Mouse (Mus musculus): Measurements from ENCODE around the gene A630095N17Rik. TPM values are rescaled to one million over a fixed set of nuclear protein-coding genes. Genes with fewer than 3 reads are reported as not detected.

Gene A630095N17Rik
- total RNA-seq, 1 experiment: not detected

GRCm38 (mm10) chr1:75227653-75228052 lies 4.2 kb downstream of the A630095N17Rik start:
- H3K36me3 ChIP-seq (ENCODE audit: control insufficient read depth, insufficient read depth, low read length, poor library complexity, severe bottlenecking): no peaks in the 10 kb centered on the region
- no peaks in the 10 kb centered on the region for H3K9me3 ChIP-seq (ENCODE audit: control insufficient read depth, insufficient read depth, low read depth, low read length)
- no peak overlapping the region for H3K9ac ChIP-seq (ENCODE audit: insufficient read depth, low read depth, low read length, poor library complexity, severe bottlenecking)
- no peak overlapping the region for H3K4me3 ChIP-seq (ENCODE audit: insufficient read depth in 1 of 2, low read depth in 1 of 2, low read length in 2 of 2, poor library complexity in 1 of 2, severe bottlenecking in 1 of 2)
- TF ChIP-seq ZNF384 (IDR thresholded peaks at IDR 0.05; ENCODE audit: low read depth, low read length) (peak; percentile 98), HCFC1 (IDR thresholded peaks at IDR 0.05; ENCODE audit: borderline replicate concordance, insufficient read depth, low read length) (no peak)
- H3K4me1 ChIP-seq (ENCODE audit: control insufficient read depth in 2 of 2, insufficient read depth in 2 of 2, low read length in 2 of 2, poor library complexity in 1 of 2): peaks cover 2 to 27% of the 10 kb centered on the region in 2 experiments
- peak overlapping the region; percentile 55; the same call in 1 of the 2 replicates for H3K27ac ChIP-seq (ENCODE audit: insufficient read depth, low read depth, low read length, poor library complexity, severe bottlenecking)
- DNase-seq (ENCODE audit: low read depth, low spot score): no peak
- in situ Hi-C loops (cut with MboI; ENCODE audit: low sequenced_read_pairs in 2 of 2, unreplicated experiment in 2 of 2): no loop called here

- TF ChIP-seq ZNF384 (IDR thresholded peaks at IDR 0.05; ENCODE audit: low read depth, low read length) (no peak), HCFC1 (IDR thresholded peaks at IDR 0.05; ENCODE audit: borderline replicate concordance, insufficient read depth, low read length) (no peak), CHD2 (IDR thresholded peaks at IDR 0.05; ENCODE audit: low read depth, low read length) (no peak), MAFK (IDR thresholded peaks at IDR 0.05; ENCODE audit: insufficient read depth, low read depth, low read length) (no peak), ZC3H11A (IDR thresholded peaks at IDR 0.05; ENCODE audit: borderline replicate concordance, low read depth, low read length) (no peak)
- no peaks in the 10 kb centered on the region for H3K9me3 ChIP-seq (ENCODE audit: control insufficient read depth, insufficient read depth, low read depth, low read length)
- no peak overlapping the region for H3K9ac ChIP-seq (ENCODE audit: insufficient read depth, low read depth, low read length, poor library complexity, severe bottlenecking)
- peaks cover 3 to 29% of the 10 kb centered on the region in 2 experiments for H3K4me1 ChIP-seq (ENCODE audit: control insufficient read depth in 2 of 2, insufficient read depth in 2 of 2, low read length in 2 of 2, poor library complexity in 1 of 2)
- H3K4me3 ChIP-seq (ENCODE audit: insufficient read depth in 1 of 2, low read depth in 1 of 2, low read length in 2 of 2, poor library complexity in 1 of 2, severe bottlenecking in 1 of 2): no peak overlapping the region
- in situ Hi-C loops (cut with MboI; ENCODE audit: low sequenced_read_pairs in 2 of 2, unreplicated experiment in 2 of 2): no loop called here
- no peak for DNase-seq (ENCODE audit: low read depth, low spot score)
- H3K36me3 ChIP-seq (ENCODE audit: control insufficient read depth, insufficient read depth, low read length, poor library complexity, severe bottlenecking): no peaks in the 10 kb centered on the region
- no peak overlapping the region for H3K27ac ChIP-seq (ENCODE audit: insufficient read depth, low read depth, low read length, poor library complexity, severe bottlenecking)
These were observed 5.8 kb downstream of the A630095N17Rik start for GRCm38 (mm10) chr1:75226138-75226537.

- no peak overlapping the region for H3K27ac ChIP-seq (ENCODE audit: insufficient read depth, low read depth, low read length, poor library complexity, severe bottlenecking)
- H3K4me3 ChIP-seq (ENCODE audit: insufficient read depth in 1 of 2, low read depth in 1 of 2, low read length in 2 of 2, poor library complexity in 1 of 2, severe bottlenecking in 1 of 2): no peak overlapping the region
- peaks cover 5 to 29% of the 10 kb centered on the region in 2 experiments for H3K4me1 ChIP-seq (ENCODE audit: control insufficient read depth in 2 of 2, insufficient read depth in 2 of 2, low read length in 2 of 2, poor library complexity in 1 of 2)
- H3K36me3 ChIP-seq (ENCODE audit: control insufficient read depth, insufficient read depth, low read length, poor library complexity, severe bottlenecking): no peaks in the 10 kb centered on the region
- DNase-seq (ENCODE audit: low read depth, low spot score): no peak
- H3K9ac ChIP-seq (ENCODE audit: insufficient read depth, low read depth, low read length, poor library complexity, severe bottlenecking): no peak overlapping the region
- no peaks in the 10 kb centered on the region for H3K9me3 ChIP-seq (ENCODE audit: control insufficient read depth, insufficient read depth, low read depth, low read length)
- TF ChIP-seq ZC3H11A (IDR thresholded peaks at IDR 0.05; ENCODE audit: borderline replicate concordance, low read depth, low read length) (no peak), MAFK (IDR thresholded peaks at IDR 0.05; ENCODE audit: insufficient read depth, low read depth, low read length) (no peak), CHD2 (IDR thresholded peaks at IDR 0.05; ENCODE audit: low read depth, low read length) (no peak), HCFC1 (IDR thresholded peaks at IDR 0.05; ENCODE audit: borderline replicate concordance, insufficient read depth, low read length) (no peak), ZNF384 (IDR thresholded peaks at IDR 0.05; ENCODE audit: low read depth, low read length) (no peak)
- in situ Hi-C loops (cut with MboI; ENCODE audit: low sequenced_read_pairs in 2 of 2, unreplicated experiment in 2 of 2): no loop called here
These were observed 6.4 kb downstream of the A630095N17Rik start for GRCm38 (mm10) chr1:75225473-75225872.

GRCm38 (mm10) chr1:75223532-75223931 lies 8.4 kb downstream of the A630095N17Rik start:
- no peak overlapping the region for H3K4me3 ChIP-seq (ENCODE audit: insufficient read depth in 1 of 2, low read depth in 1 of 2, low read length in 2 of 2, poor library complexity in 1 of 2, severe bottlenecking in 1 of 2)
- H3K9ac ChIP-seq (ENCODE audit: insufficient read depth, low read depth, low read length, poor library complexity, severe bottlenecking): no peak overlapping the region
- peaks cover 9 to 30% of the 10 kb centered on the region in 2 experiments for H3K4me1 ChIP-seq (ENCODE audit: control insufficient read depth in 2 of 2, insufficient read depth in 2 of 2, low read length in 2 of 2, poor library complexity in 1 of 2)
- no peaks in the 10 kb centered on the region for H3K36me3 ChIP-seq (ENCODE audit: control insufficient read depth, insufficient read depth, low read length, poor library complexity, severe bottlenecking)
- H3K9me3 ChIP-seq (ENCODE audit: control insufficient read depth, insufficient read depth, low read depth, low read length): no peaks in the 10 kb centered on the region
- TF ChIP-seq CHD2 (IDR thresholded peaks at IDR 0.05; ENCODE audit: low read depth, low read length): no peak
- no peak for TF ChIP-seq ZNF384 (IDR thresholded peaks at IDR 0.05; ENCODE audit: low read depth, low read length)
- in situ Hi-C loops (cut with MboI; ENCODE audit: low sequenced_read_pairs in 2 of 2, unreplicated experiment in 2 of 2): no loop called here
- DNase-seq (ENCODE audit: low read depth, low spot score): no peak
- H3K27ac ChIP-seq (ENCODE audit: insufficient read depth, low read depth, low read length, poor library complexity, severe bottlenecking): no peak overlapping the region

GRCm38 (mm10) chr1:75222926-75223325 lies 9.0 kb downstream of the A630095N17Rik start:
- no peak overlapping the region for H3K4me3 ChIP-seq (ENCODE audit: insufficient read depth in 1 of 2, low read depth in 1 of 2, low read length in 2 of 2, poor library complexity in 1 of 2, severe bottlenecking in 1 of 2)
- TF ChIP-seq CHD2 (IDR thresholded peaks at IDR 0.05; ENCODE audit: low read depth, low read length) (no peak), ZNF384 (IDR thresholded peaks at IDR 0.05; ENCODE audit: low read depth, low read length) (no peak), MAFK (IDR thresholded peaks at IDR 0.05; ENCODE audit: insufficient read depth, low read depth, low read length) (no peak), HCFC1 (IDR thresholded peaks at IDR 0.05; ENCODE audit: borderline replicate concordance, insufficient read depth, low read length) (no peak), ZC3H11A (IDR thresholded peaks at IDR 0.05; ENCODE audit: borderline replicate concordance, low read depth, low read length) (no peak)
- no peak for DNase-seq (ENCODE audit: low read depth, low spot score)
- H3K9me3 ChIP-seq (ENCODE audit: control insufficient read depth, insufficient read depth, low read depth, low read length): no peaks in the 10 kb centered on the region
- in situ Hi-C loops (cut with MboI; ENCODE audit: low sequenced_read_pairs in 2 of 2, unreplicated experiment in 2 of 2): no loop called here
- no peaks in the 10 kb centered on the region for H3K36me3 ChIP-seq (ENCODE audit: control insufficient read depth, insufficient read depth, low read length, poor library complexity, severe bottlenecking)
- H3K27ac ChIP-seq (ENCODE audit: insufficient read depth, low read depth, low read length, poor library complexity, severe bottlenecking): no peak overlapping the region
- no peak overlapping the region for H3K9ac ChIP-seq (ENCODE audit: insufficient read depth, low read depth, low read length, poor library complexity, severe bottlenecking)
- H3K4me1 ChIP-seq (ENCODE audit: control insufficient read depth in 2 of 2, insufficient read depth in 2 of 2, low read length in 2 of 2, poor library complexity in 1 of 2): peaks cover 10 to 31% of the 10 kb centered on the region in 2 experiments

All from ES-E14 (cell line).